Mouse (Mus musculus) left cerebral cortex, adult 9 months (tissue): ENCODE measurements at regions not wholly inside any gene's neighbourhood (a gene's known extent, or its start where the extent isn't known, plus 50 kb on each side); places are given as distances from the start of the nearest gene placed in this dataset.

Experiments used
- DNase-seq, 2 experiments: peaks; one replicate each; pipeline ENCODE4 v3.0.0; 2022; ENCODE audit warnings: low spot score in 2 of 2

- no peak for DNase-seq
Measured at GRCm38 (mm10) chr15:63006471-63007228, 838.3 kb downstream of the Gsdmc2 start.

GRCm38 (mm10) chr15:62994691-62995090 is 850.3 kb downstream of the Gsdmc2 start:
- DNase-seq = no peak

- DNase-seq = no peak
Measured at GRCm38 (mm10) chr15:62986871-62987270, 858.1 kb downstream of the Gsdmc2 start.

GRCm38 (mm10) chr15:62986147-62986546 is 858.8 kb downstream of the Gsdmc2 start:
- DNase-seq = no peak

GRCm38 (mm10) chr15:62970566-62970965 is 874.4 kb downstream of the Gsdmc2 start:
- DNase-seq = no peak

GRCm38 (mm10) chr15:62962681-62963080 is 882.3 kb downstream of the Gsdmc2 start:
- DNase-seq = no peak

GRCm38 (mm10) chr15:62960623-62961022 is 884.4 kb downstream of the Gsdmc2 start:
- DNase-seq = no peak

- DNase-seq = no peak
Measured at GRCm38 (mm10) chr15:62958506-62959330, 886.3 kb downstream of the Gsdmc2 start.

GRCm38 (mm10) chr15:62954889-62955288 is 890.1 kb downstream of the Gsdmc2 start:
- DNase-seq = peak; percentile 13 to 29

GRCm38 (mm10) chr15:62954322-62954820 is 890.6 kb downstream of the Gsdmc2 start:
- DNase-seq = no peak

- DNase-seq = peak; percentile 9 to 52
Measured at GRCm38 (mm10) chr15:62953215-62953941, 891.6 kb downstream of the Gsdmc2 start.

- DNase-seq = no peak
Measured at GRCm38 (mm10) chr15:62952487-62953214, 892.3 kb downstream of the Gsdmc2 start.

GRCm38 (mm10) chr15:62939416-62939815 is 905.6 kb downstream of the Gsdmc2 start:
- no peak for DNase-seq

GRCm38 (mm10) chr15:62937756-62938155 is 907.2 kb downstream of the Gsdmc2 start:
- DNase-seq = no peak

GRCm38 (mm10) chr15:62934522-62935189 is 910.3 kb downstream of the Gsdmc2 start:
- no peak for DNase-seq

GRCm38 (mm10) chr15:62920520-62920919 is 924.5 kb downstream of the Gsdmc2 start:
- no peak for DNase-seq

GRCm38 (mm10) chr15:62919264-62919663 is 925.7 kb downstream of the Gsdmc2 start:
- peak; percentile 32 to 39 for DNase-seq

GRCm38 (mm10) chr15:62908379-62908778 is 936.6 kb downstream of the Gsdmc2 start:
- no peak for DNase-seq

GRCm38 (mm10) chr15:62907181-62907580 is 937.8 kb downstream of the Gsdmc2 start:
- DNase-seq = no peak

GRCm38 (mm10) chr15:62903047-62903822 is 941.7 kb downstream of the Gsdmc2 start:
- DNase-seq = peak; percentile 58 to 80
